Mouse (Mus musculus) T-helper 2 cell (primary cell): ENCODE data around the gene Mus81.

ENCODE experiments used
- in situ Hi-C: fragments of 300-600 bp; cut with MboI, MseI; formaldehyde crosslinking; loops from one replicate; pipeline ENCODE4 v1.15.1; 2025; ENCODE audit warnings: high pct_unique_total_duplicates

The Mus81 gene

GRCm38 (mm10) chr19:5471846-5472245, 16.4 kb downstream of the Mus81 start:
- in situ Hi-C loops: no loop called here

GRCm38 (mm10) chr19:5468374-5468773, 19.8 kb downstream of the Mus81 start, which contains the start of gene Ctsw:
Gene Ctsw, minus strand, starts transcription at chr19:5468507.
- in situ Hi-C loops: no loop called here

GRCm38 (mm10) chr19:5466916-5467500, 21.2 kb downstream of the Mus81 start:
- in situ Hi-C loops: no loop called here

- in situ Hi-C loops: no loop called here
These were observed 23.2 kb downstream of the Mus81 start for GRCm38 (mm10) chr19:5465037-5465436.

GRCm38 (mm10) chr19:5463791-5464562, 24.2 kb downstream of the Mus81 start:
- in situ Hi-C loops: no loop called here

GRCm38 (mm10) chr19:5463212-5463611, 25.0 kb downstream of the Mus81 start:
- in situ Hi-C loops: no loop called here

GRCm38 (mm10) chr19:5461411-5461810, 26.8 kb downstream of the Mus81 start:
- in situ Hi-C loops: no loop called here

- in situ Hi-C loops: no loop called here
These were observed 27.7 kb downstream of the Mus81 start, which contains the start of gene Fibp for GRCm38 (mm10) chr19:5460465-5460911. Gene Fibp, plus strand, starts transcription at chr19:5460615.

- in situ Hi-C loops: no loop called here
These were observed 28.3 kb downstream of the Mus81 start for GRCm38 (mm10) chr19:5459896-5460295.

GRCm38 (mm10) chr19:5459019-5459418, 29.2 kb downstream of the Mus81 start:
- in situ Hi-C loops: no loop called here

GRCm38 (mm10) chr19:5457746-5458442, 30.3 kb downstream of the Mus81 start, which contains the start of gene Ccdc85b:
Gene Ccdc85b, minus strand, starts transcription at chr19:5457894.
- in situ Hi-C loops: no loop called here

- in situ Hi-C loops: no loop called here
These were observed 31.1 kb downstream of the Mus81 start for GRCm38 (mm10) chr19:5456922-5457745.

GRCm38 (mm10) chr19:5456241-5456921, 31.8 kb downstream of the Mus81 start:
- in situ Hi-C loops: no loop called here

- in situ Hi-C loops: no loop called here
These were observed 32.6 kb downstream of the Mus81 start for GRCm38 (mm10) chr19:5455568-5455967.

GRCm38 (mm10) chr19:5455037-5455436, 33.2 kb downstream of the Mus81 start:
- in situ Hi-C loops: no loop called here

- in situ Hi-C loops: no loop called here
These were observed 36.4 kb downstream of the Mus81 start for GRCm38 (mm10) chr19:5451766-5452165.

GRCm38 (mm10) chr19:5449673-5450072, 38.5 kb downstream of the Mus81 start:
- in situ Hi-C loops: no loop called here

GRCm38 (mm10) chr19:5448354-5449150, 39.6 kb downstream of the Mus81 start:
- in situ Hi-C loops: no loop called here

GRCm38 (mm10) chr19:5447515-5448353, 40.5 kb downstream of the Mus81 start, which contains the start of gene Fosl1:
Gene Fosl1, plus strand, starts transcription at chr19:5447547.
- in situ Hi-C loops: no loop called here
